Mouse (Mus musculus) E14TG2a.4 (cell line): Measurements from ENCODE around the gene Ebf1.

Experiments used
- H3K27me3 ChIP-seq: 2 replicates; pipeline ENCODE4 v1.6.1; 2014; ENCODE audit warnings: low read length, control low read depth; ENCODE audit not compliant: insufficient read depth
- H3K36me3 ChIP-seq: 2 replicates; pipeline ENCODE4 v1.6.1; 2014; ENCODE audit warnings: low read length, control low read depth; ENCODE audit not compliant: insufficient read depth
- H3K4me1 ChIP-seq: replicated peaks from 2 replicates; pipeline ENCODE4 v1.6.1; 2014; ENCODE audit warnings: low read depth, low read length, control low read depth
- H3K4me3 ChIP-seq: replicated peaks from 2 replicates; pipeline ENCODE4 v1.5.1; 2014; ENCODE audit warnings: mild to moderate bottlenecking, low read length
- H3K9me3 ChIP-seq: 2 replicates; pipeline ENCODE4 v1.6.1; 2014; ENCODE audit warnings: low read length, control low read depth
- CTCF ChIP-seq: conservative IDR thresholded peaks from 2 replicates; pipeline ENCODE4 v1.5.1; 2014; ENCODE audit warnings: low read length
- NANOG ChIP-seq: IDR thresholded peaks from 2 replicates; pipeline ENCODE4 v1.6.1; 2014; ENCODE audit warnings: borderline replicate concordance, low read length, mixed read lengths
- POU5F1 ChIP-seq: IDR thresholded peaks from 2 replicates; pipeline ENCODE4 v1.6.1; 2014; ENCODE audit warnings: low read length, borderline replicate concordance

Gene Ebf1

GRCm38 (mm10) chr11:44624564-44624963 lies 7.4 kb downstream of the Ebf1 start:
- Histone ChIP-seq H3K4me1 (peaks cover 30% of the 10 kb centered on the region), H3K4me3 (no peak overlapping the region), H3K27me3 (peaks cover 27% of the 10 kb centered on the region), H3K9me3 (no peaks in the 10 kb centered on the region), H3K36me3 (no peaks in the 10 kb centered on the region)
- TF ChIP-seq POU5F1 (no peak), NANOG (no peak), CTCF (no peak)

- Histone ChIP-seq H3K36me3 (no peaks in the 10 kb centered on the region), H3K9me3 (no peaks in the 10 kb centered on the region), H3K4me3 (no peak overlapping the region), H3K27me3 (peaks cover 12% of the 10 kb centered on the region), H3K4me1 (peaks cover 15% of the 10 kb centered on the region)
- TF ChIP-seq CTCF (no peak), POU5F1 (no peak), NANOG (no peak)
These were observed 8.9 kb downstream of the Ebf1 start for GRCm38 (mm10) chr11:44626065-44626464.

GRCm38 (mm10) chr11:44628412-44628811 lies 11.3 kb downstream of the Ebf1 start:
- no peak overlapping the region for H3K4me3 ChIP-seq
- H3K4me1 ChIP-seq: 0 out of 2 replicates have a peak, but pooled peaks cover 5% of the 10 kb centered on the region
- no peaks in the 10 kb centered on the region for H3K9me3 ChIP-seq
- no peaks in the 10 kb centered on the region for H3K36me3 ChIP-seq
- TF ChIP-seq NANOG (no peak), CTCF (no peak), POU5F1 (no peak)
- peaks cover 7% of the 10 kb centered on the region; the same call in 1 of the 2 replicates for H3K27me3 ChIP-seq

GRCm38 (mm10) chr11:44632064-44632968 lies 15.2 kb downstream of the Ebf1 start:
- Histone ChIP-seq H3K27me3 (peaks cover 9% of the 10 kb centered on the region), H3K4me3 (no peak overlapping the region; the same call in 1 of the 2 replicates), H3K36me3 (no peaks in the 10 kb centered on the region), H3K9me3 (no peaks in the 10 kb centered on the region), H3K4me1 (0 out of 2 replicates have a peak, but pooled peaks cover 5% of the 10 kb centered on the region)
- no peak for TF ChIP-seq CTCF

GRCm38 (mm10) chr11:44633001-44633693 lies 16.0 kb downstream of the Ebf1 start:
- H3K4me3 ChIP-seq: no peak overlapping the region
- H3K9me3 ChIP-seq: 0 out of 2 replicates have a peak, but pooled peaks cover 5% of the 10 kb centered on the region
- H3K27me3 ChIP-seq: peaks cover 10% of the 10 kb centered on the region
- no peak for TF ChIP-seq CTCF
- TF ChIP-seq NANOG: no peak
- TF ChIP-seq POU5F1: no peak
- no peaks in the 10 kb centered on the region for H3K36me3 ChIP-seq
- 0 out of 2 replicates have a peak, but pooled peaks cover 5% of the 10 kb centered on the region for H3K4me1 ChIP-seq

GRCm38 (mm10) chr11:44634552-44635193 lies 17.6 kb downstream of the Ebf1 start:
- H3K4me1 ChIP-seq: 0 out of 2 replicates have a peak, but pooled peaks cover 5% of the 10 kb centered on the region
- no peak overlapping the region for H3K4me3 ChIP-seq
- no peaks in the 10 kb centered on the region for H3K36me3 ChIP-seq
- TF ChIP-seq POU5F1 (no peak), NANOG (no peak), CTCF (no peak)
- H3K9me3 ChIP-seq: 0 out of 2 replicates have a peak, but pooled peaks cover 5% of the 10 kb centered on the region
- peaks cover 12% of the 10 kb centered on the region for H3K27me3 ChIP-seq

GRCm38 (mm10) chr11:44636241-44636640 lies 19.1 kb downstream of the Ebf1 start:
- Histone ChIP-seq H3K9me3 (0 out of 2 replicates have a peak, but pooled peaks cover 5% of the 10 kb centered on the region), H3K27me3 (peaks cover 12% of the 10 kb centered on the region), H3K4me3 (no peak overlapping the region), H3K4me1 (0 out of 2 replicates have a peak, but pooled peaks cover 5% of the 10 kb centered on the region), H3K36me3 (no peaks in the 10 kb centered on the region)
- TF ChIP-seq CTCF (no peak), POU5F1 (no peak), NANOG (no peak)
